Mouse (Mus musculus) heart, postnatal 0 days (tissue): ENCODE results near the gene Tas2r113.

Source experiments
- CTCF ChIP-seq: IDR thresholded peaks from 2 replicates; pipeline ENCODE4 v1.5.1; 2016; ENCODE audit warnings: antibody characterized with exemption, control low read depth, low read depth
- EP300 ChIP-seq: IDR thresholded peaks from 2 replicates; pipeline ENCODE4 v1.6.1; 2016; ENCODE audit warnings: antibody characterized with exemption, low read depth

DNA sequence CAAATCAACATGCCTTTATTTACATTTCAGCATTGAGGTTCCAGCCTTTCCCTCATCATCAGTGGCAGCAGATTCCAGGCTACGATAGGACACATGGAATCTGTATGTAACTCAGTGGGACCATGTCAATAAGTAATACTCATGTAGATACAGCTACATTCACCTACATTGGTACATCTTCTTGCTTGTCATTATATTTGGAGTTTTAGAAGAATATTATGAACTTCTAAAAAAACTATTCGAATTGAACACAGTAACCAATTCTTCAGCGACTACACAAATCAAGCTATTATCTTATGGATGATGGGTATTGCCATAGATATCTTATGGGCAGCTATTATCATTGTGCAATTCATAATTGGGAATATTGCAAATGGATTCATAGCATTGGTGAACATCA lies 16.5 kb downstream of the Tas2r113 start, which contains the start of gene Tas2r125:
- TF ChIP-seq CTCF (no peak), EP300 (no peak)
